ENCODE assay signal across 8 mouse cellular contexts in genomic region chr9:21797921-21798344, GRCm38 (mm10). TPM values are rescaled to one million over a fixed set of nuclear protein-coding genes. Genes with fewer than 3 reads are reported as not detected.
DNase-seq lines count a peak whose midpoint lies in the region; TF ChIP-seq lines count a peak whose summit lies in the region.

No protein-coding gene starts in this region.

- TF ChIP-seq CTCF in layer of hippocampus, adult 2 months (conservative IDR thresholded peaks at IDR 0.05) = no peak

- peak in 1 of 2 experiments; percentile 27 for DNase-seq in layer of hippocampus, adult 2 months (ENCODE audit: low spot score in 2 of 2)
- no peak for DNase-seq in layer of hippocampus, adult 11-12 months (ENCODE audit: low spot score)
- peak; percentile 61 for DNase-seq in embryo, embryonic 11.5 days (ENCODE audit: low read depth, low spot score)
- DNase-seq in heart, adult 9 months (ENCODE audit: low spot score in 2 of 2) = peak; percentile 78 to 81
- DNase-seq in kidney, adult 9 months = peak; percentile 52
- DNase-seq in lung, postnatal 10 days = peak; percentile 83
- peak; percentile 77 for DNase-seq in ovary, postnatal 36 days (ENCODE audit: low spot score)
- no peak for DNase-seq in right cerebral cortex, postnatal 36 days (ENCODE audit: low spot score in 2 of 2)

- H3K4me3 ChIP-seq in layer of hippocampus, adult 2 months = peak overlapping the region; percentile 79

- peak overlapping the region; percentile 87 for H3K27ac ChIP-seq in layer of hippocampus, adult 2 months

RNA-seq across cellular contexts. Expression of gene Kank2, which starts 0.6 kb away (rescaled TPM):
- 1 to 10 TPM; 7.0 to 8.4 TPM for total RNA-seq in layer of hippocampus, adult 2 months (2021)

RNA-seq across cellular contexts. Expression of gene Angptl8, which starts 37.4 kb away (rescaled TPM):
- total RNA-seq in layer of hippocampus, adult 2 months (2021) = not detected

RNA-seq across cellular contexts. Expression of gene Spc24, which starts 37.8 kb away (rescaled TPM):
- total RNA-seq in layer of hippocampus, adult 2 months (2021) = 1 to 10 TPM; 2.2 to 2.9 TPM

RNA-seq across cellular contexts. Expression of gene Dock6, which starts 54.5 kb away (rescaled TPM):
- total RNA-seq in layer of hippocampus, adult 2 months (2021) = 10 to 100 TPM; 12.2 to 13.6 TPM

Comparison
In these comparisons a context has a peak if more than half of its experiments do, and no peak if none do; other contexts are left out.
1. DNase-seq: peak in embryo, embryonic 11.5 days (single experiment), heart, adult 9 months (2 of 2), kidney, adult 9 months (single experiment), lung, postnatal 10 days (single experiment) and ovary, postnatal 36 days (single experiment); none in layer of hippocampus, adult 11-12 months (single experiment) and right cerebral cortex, postnatal 36 days (0 of 2).